Mouse (Mus musculus) liver, embryonic 13.5 days (tissue): Measurements from ENCODE around the gene Arrdc2. TPM values are rescaled to one million over a fixed set of nuclear protein-coding genes. Genes with fewer than 3 reads are reported as not detected.
"Not testable (repeated sequence)": the region's sequence is repeated elsewhere in the genome, so short reads cannot be mapped to it uniquely, and the experiment has no call there.

Source experiments
- ATAC-seq: fragments of 200-750 bp; cut with Nextera tagmentation; 2 replicates; pipeline ENCODE4 v1.8.0; 2017; ENCODE audit warnings: low read depth, mild to moderate bottlenecking, moderate number of reproducible peaks, moderate library complexity
- DNase-seq: peaks from one replicate; pipeline ENCODE4 v3.0.0; 2022
- H3K27ac ChIP-seq: fragments of 300-500 bp; sonication (generic); 2 replicates; pipeline ENCODE4 v1.5.1; 2015; ENCODE audit warnings: moderate library complexity, mild to moderate bottlenecking, inconsistent platforms
- H3K27me3 ChIP-seq: fragments of 300-500 bp; sonication (generic); 2 replicates; pipeline ENCODE4 v1.6.1; 2015; ENCODE audit warnings: mild to moderate bottlenecking, inconsistent platforms
- H3K36me3 ChIP-seq: fragments of 300-500 bp; sonication (generic); 2 replicates; pipeline ENCODE4 v1.6.1; 2015; ENCODE audit warnings: mild to moderate bottlenecking, inconsistent platforms
- H3K4me1 ChIP-seq: fragments of 300-500 bp; sonication (generic); replicated peaks from 2 replicates; pipeline ENCODE4 v1.6.1; 2015; ENCODE audit warnings: inconsistent platforms
- H3K4me2 ChIP-seq: fragments of 300-500 bp; sonication (generic); 2 replicates; pipeline ENCODE4 v1.6.1; 2015; ENCODE audit warnings: inconsistent platforms, mild to moderate bottlenecking, moderate library complexity
- H3K4me3 ChIP-seq: fragments of 300-500 bp; sonication (generic); replicated peaks from 2 replicates; pipeline ENCODE4 v1.5.1; 2015; ENCODE audit warnings: mild to moderate bottlenecking, inconsistent platforms
- H3K9ac ChIP-seq: fragments of 300-500 bp; sonication (generic); 2 replicates; pipeline ENCODE4 v1.6.1; 2015; ENCODE audit warnings: mild to moderate bottlenecking, inconsistent platforms
- H3K9me3 ChIP-seq: fragments of 300-500 bp; sonication (generic); replicated peaks from 2 replicates; pipeline ENCODE4 v1.6.1; 2016; ENCODE audit warnings: inconsistent platforms
- WGBS: fragments of 180-500 bp; shearing (Covaris S2); methylation state at CpG from one replicate; pipeline ENCODE4 v1.1.7; 2015; ENCODE audit not compliant: insufficient replicate concordance; 5-methylcytosine and 5-hydroxymethylcytosine counted together
- polyA plus RNA-seq: library from polyadenylated mRNA; unstranded; fragments of >200 nt; fragmentation: Nextera tagmentation; extraction: Ambion mirVana; gene quantifications from 2 replicates; pipeline ENCODE4 v1.2.1, GENCODE M21; 2015

Gene Arrdc2
- polyA plus RNA-seq, 1 experiment from 2014 or later, result 11.7 TPM

GRCm38 (mm10) chr8:70836666-70837065, 2.9 kb downstream of the Arrdc2 start:
- ATAC-seq, result no peak
- H3K36me3 ChIP-seq, result peaks cover 35% of the 10 kb centered on the region
- no peaks in the 10 kb centered on the region for H3K9me3 ChIP-seq
- H3K9ac ChIP-seq, result peak overlapping the region; percentile 95
- no peak for DNase-seq
- 86% methylated on average over 12 of the region's 12 CpGs for WGBS
- no peaks in the 10 kb centered on the region for H3K27me3 ChIP-seq
- H3K4me2 ChIP-seq, result peak overlapping the region; percentile 92
- peak overlapping the region; percentile 89 for H3K4me3 ChIP-seq
- H3K27ac ChIP-seq, result peak overlapping the region; percentile 99
- H3K4me1 ChIP-seq, result peaks cover 88% of the 10 kb centered on the region

- ATAC-seq, result no peak
- no peak for DNase-seq
- Histone ChIP-seq H3K36me3 (peaks cover 35% of the 10 kb centered on the region), H3K9ac (peak overlapping the region; percentile 95; the same call in 1 of the 2 replicates), H3K4me3 (no peak overlapping the region), H3K27me3 (no peaks in the 10 kb centered on the region), H3K4me1 (peaks cover 74% of the 10 kb centered on the region), H3K27ac (peak overlapping the region; percentile 99), H3K9me3 (no peaks in the 10 kb centered on the region), H3K4me2 (no peak overlapping the region)
- WGBS, result 86% methylated on average over 3 of the region's 3 CpGs
Measured at GRCm38 (mm10) chr8:70834071-70834470, 5.4 kb downstream of the Arrdc2 start.

- H3K9me3 ChIP-seq, result no peaks in the 10 kb centered on the region
- WGBS, result 62% methylated on average over 15 of the region's 15 CpGs
- ATAC-seq (no peak), DNase-seq (no peak)
- H3K36me3 ChIP-seq, result peaks cover 35% of the 10 kb centered on the region
- H3K27ac ChIP-seq, result peak overlapping the region; percentile 99
- H3K4me1 ChIP-seq, result peaks cover 70% of the 10 kb centered on the region
- 0 out of 2 replicates have a peak overlapping the region, but pooled peaks have one; percentile 6 for H3K4me2 ChIP-seq
- no peak overlapping the region for H3K4me3 ChIP-seq
- peak overlapping the region; percentile 36; the same call in 1 of the 2 replicates for H3K9ac ChIP-seq
- no peaks in the 10 kb centered on the region for H3K27me3 ChIP-seq
Measured at GRCm38 (mm10) chr8:70833520-70833919, 6.0 kb downstream of the Arrdc2 start.

- no peak for ATAC-seq
- H3K27ac ChIP-seq, result peak overlapping the region; percentile 99
- WGBS, result 37% methylated on average over 9 of the region's 9 CpGs
Measured at GRCm38 (mm10) chr8:70833018-70833482, 6.5 kb downstream of the Arrdc2 start.

GRCm38 (mm10) chr8:70832371-70832770, 7.1 kb downstream of the Arrdc2 start:
- H3K9me3 ChIP-seq, result no peaks in the 10 kb centered on the region
- H3K9ac ChIP-seq, result no peak overlapping the region
- peaks cover 34% of the 10 kb centered on the region for H3K36me3 ChIP-seq
- H3K27ac ChIP-seq, result peak overlapping the region; percentile 99; the same call in 1 of the 2 replicates
- H3K4me2 ChIP-seq, result no peak overlapping the region
- DNase-seq, result no peak
- peaks cover 58% of the 10 kb centered on the region for H3K4me1 ChIP-seq
- H3K27me3 ChIP-seq, result no peaks in the 10 kb centered on the region
- 81% methylated on average over 11 of the region's 11 CpGs for WGBS
- H3K4me3 ChIP-seq, result no peak overlapping the region
- no peak for ATAC-seq

More at GRCm38 (mm10) chr8:70833018-70833482, 6.5 kb downstream of the Arrdc2 start:
- H3K4me2 ChIP-seq, result 0 out of 2 replicates have a peak overlapping the region, but pooled peaks have one; percentile 6
- no peak for DNase-seq
- no peak overlapping the region for H3K4me3 ChIP-seq
- no peaks in the 10 kb centered on the region for H3K9me3 ChIP-seq
- peaks cover 35% of the 10 kb centered on the region for H3K36me3 ChIP-seq
- peak overlapping the region; percentile 36; the same call in 1 of the 2 replicates for H3K9ac ChIP-seq
- peaks cover 65% of the 10 kb centered on the region for H3K4me1 ChIP-seq
- H3K27me3 ChIP-seq, result no peaks in the 10 kb centered on the region

DNA sequence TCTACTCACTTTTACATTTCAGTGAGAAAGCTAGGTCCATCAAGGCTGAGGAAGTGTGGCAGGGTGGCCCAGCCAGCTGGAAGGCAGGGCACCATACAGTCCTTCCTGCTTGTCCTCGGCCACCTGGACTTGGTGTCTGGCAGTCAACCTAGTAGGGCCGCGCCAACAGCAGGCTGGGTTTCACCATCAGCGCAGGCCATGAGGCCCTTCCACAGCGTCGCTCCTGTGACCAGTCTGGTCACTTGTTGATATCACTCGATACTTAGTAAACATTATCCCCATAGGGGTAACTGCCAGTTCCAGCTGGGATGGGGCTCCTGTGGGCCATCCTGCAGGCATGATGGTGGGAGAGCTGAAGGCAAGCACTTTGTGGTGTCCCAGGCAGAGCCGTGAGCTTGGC, 8.0 kb downstream of the Arrdc2 start:
- Histone ChIP-seq H3K9ac (no peak overlapping the region), H3K4me1 (peaks cover 50% of the 10 kb centered on the region)
- 82% methylated on average over 8 of the region's 8 CpGs for WGBS

GRCm38 (mm10) chr8:70827796-70828195, 11.7 kb downstream of the Arrdc2 start:
- H3K27me3 ChIP-seq, result peaks cover 2% of the 10 kb centered on the region
- no peak overlapping the region for H3K27ac ChIP-seq
- no peak overlapping the region for H3K4me3 ChIP-seq
- DNase-seq (no peak), ATAC-seq (no peak)
- no peaks in the 10 kb centered on the region for H3K9me3 ChIP-seq
- H3K36me3 ChIP-seq, result no peaks in the 10 kb centered on the region
- no peak overlapping the region for H3K9ac ChIP-seq
- WGBS, result 85% methylated on average over 1 of the region's 1 CpGs
- no peak overlapping the region for H3K4me2 ChIP-seq
- H3K4me1 ChIP-seq, result peaks cover 13% of the 10 kb centered on the region

More for the DNA sequence above, 8.0 kb downstream of the Arrdc2 start:
- no peak overlapping the region for H3K27ac ChIP-seq
- H3K36me3 ChIP-seq, result peaks cover 26% of the 10 kb centered on the region
- H3K4me3 ChIP-seq, result no peak overlapping the region
- H3K4me2 ChIP-seq, result no peak overlapping the region
- ATAC-seq (no peak), DNase-seq (no peak)
- no peaks in the 10 kb centered on the region for H3K9me3 ChIP-seq
- H3K27me3 ChIP-seq, result no peaks in the 10 kb centered on the region

DNA sequence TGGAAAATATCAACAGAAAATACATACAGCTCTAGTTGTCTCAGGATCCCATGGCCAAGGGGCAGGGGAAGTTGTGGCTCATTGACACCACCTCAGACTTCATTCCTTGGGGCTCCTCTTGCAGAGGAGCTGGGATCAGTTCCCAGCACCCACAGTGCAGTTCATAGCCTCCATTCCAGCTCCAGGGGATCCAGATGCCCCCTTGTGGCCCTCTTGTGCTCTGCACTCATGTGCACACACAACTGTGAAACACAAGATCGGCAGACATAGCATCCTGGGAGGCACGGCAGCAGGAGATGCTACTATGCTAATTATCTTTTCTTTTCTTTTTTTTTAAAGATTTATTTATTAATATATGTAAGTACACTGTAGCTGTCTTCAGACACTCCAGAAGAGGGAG, 12.5 kb downstream of the Arrdc2 start:
- Histone ChIP-seq H3K4me1 (peaks cover 7% of the 10 kb centered on the region), H3K36me3 (no peaks in the 10 kb centered on the region), H3K27me3 (peaks cover 4% of the 10 kb centered on the region), H3K4me2 (no peak overlapping the region), H3K4me3 (no peak overlapping the region), H3K27ac (no peak overlapping the region), H3K9me3 (no peaks in the 10 kb centered on the region), H3K9ac (no peak overlapping the region)
- WGBS, result 91% methylated on average over 2 of the region's 2 CpGs
- ATAC-seq (no peak), DNase-seq (no peak)

DNA sequence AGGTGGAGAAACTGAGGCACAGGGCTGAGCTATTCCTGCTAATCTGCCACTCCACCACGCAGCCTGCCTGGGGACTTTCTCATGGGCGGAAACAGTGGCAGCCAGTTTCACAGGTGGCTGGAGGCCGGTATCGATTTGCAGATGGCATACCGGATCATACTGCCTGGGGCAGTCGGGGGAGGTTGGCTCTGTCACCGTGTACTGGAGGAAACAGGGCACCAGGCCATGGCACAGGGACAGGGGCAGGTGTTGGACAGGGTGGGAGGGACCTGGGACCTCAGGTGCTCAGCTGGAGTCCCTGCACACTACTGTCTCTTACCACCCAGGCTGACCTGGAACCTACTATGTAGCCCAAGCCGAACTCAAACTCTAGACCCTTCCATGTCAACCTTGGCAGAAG, 13.7 kb downstream of the Arrdc2 start:
- H3K9ac ChIP-seq, result no peak overlapping the region
- no peaks in the 10 kb centered on the region for H3K9me3 ChIP-seq
- H3K27me3 ChIP-seq, result peaks cover 10% of the 10 kb centered on the region
- DNase-seq, result no peak
- no peak for ATAC-seq
- H3K4me1 ChIP-seq, result peaks cover 15% of the 10 kb centered on the region
- WGBS, result 77% methylated on average over 8 of the region's 8 CpGs
- H3K36me3 ChIP-seq, result no peaks in the 10 kb centered on the region
- no peak overlapping the region for H3K4me2 ChIP-seq
- H3K27ac ChIP-seq, result no peak overlapping the region
- no peak overlapping the region for H3K4me3 ChIP-seq

DNA sequence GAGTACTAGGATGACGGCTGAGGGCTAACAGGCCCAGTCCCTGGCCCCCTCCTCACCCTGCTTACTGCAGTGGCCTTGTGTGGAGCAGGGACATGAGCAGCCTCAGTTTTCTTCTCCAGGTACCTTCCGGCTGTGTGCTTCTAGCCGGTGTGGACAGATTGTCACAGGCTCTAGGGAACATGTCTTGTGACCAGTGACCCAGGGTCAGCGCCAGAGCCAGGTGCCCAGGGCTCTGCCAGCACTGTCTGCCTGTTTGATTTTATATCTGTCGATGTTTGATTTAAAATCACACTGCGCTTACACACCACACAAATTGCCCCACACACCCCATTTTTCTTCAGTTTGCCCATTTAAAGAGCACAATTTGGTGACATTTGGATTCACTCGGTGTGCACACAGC, 15.7 kb downstream of the Arrdc2 start:
- no peak overlapping the region for H3K4me3 ChIP-seq
- 81% methylated on average over 7 of the region's 7 CpGs for WGBS
- H3K9ac ChIP-seq, result no peak overlapping the region
- H3K36me3 ChIP-seq, result no peaks in the 10 kb centered on the region
- DNase-seq (no peak), ATAC-seq (no peak)
- H3K27me3 ChIP-seq, result peaks cover 26% of the 10 kb centered on the region
- no peak overlapping the region for H3K27ac ChIP-seq
- no peak overlapping the region for H3K4me2 ChIP-seq
- no peaks in the 10 kb centered on the region for H3K9me3 ChIP-seq
- peaks cover 29% of the 10 kb centered on the region for H3K4me1 ChIP-seq

- Histone ChIP-seq H3K9ac (peak overlapping the region; percentile 29; the same call in 1 of the 2 replicates), H3K4me1 (peaks cover 29% of the 10 kb centered on the region), H3K27me3 (peaks cover 31% of the 10 kb centered on the region)
- ATAC-seq, H3K27ac ChIP-seq, H3K9me3 ChIP-seq, H3K4me2 ChIP-seq, H3K4me3 ChIP-seq, DNase-seq, H3K36me3 ChIP-seq: not testable (repeated sequence)
- WGBS, result 80% methylated on average over 3 of the region's 3 CpGs
Measured at GRCm38 (mm10) chr8:70822594-70822993, 16.9 kb downstream of the Arrdc2 start.

DNA sequence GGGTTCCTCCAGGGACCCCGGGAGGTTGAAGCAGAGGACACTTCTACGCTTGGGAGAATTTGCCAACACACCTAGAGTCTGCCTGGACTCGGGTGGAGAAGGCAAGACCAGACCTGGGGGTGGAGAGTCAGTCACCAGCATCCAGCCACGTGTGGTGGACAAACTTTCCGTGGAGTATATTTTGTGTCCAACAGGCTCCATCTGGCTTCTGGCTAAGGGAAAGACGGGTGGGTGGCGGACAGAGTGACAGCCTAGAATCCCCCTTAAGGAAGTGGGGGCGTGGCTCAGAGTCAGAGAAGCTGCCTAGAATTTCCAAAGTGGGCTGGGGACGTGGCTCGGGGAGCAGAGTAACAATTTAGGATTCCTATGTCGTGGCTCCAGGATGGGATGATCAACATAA, 17.5 kb downstream of the Arrdc2 start:
- WGBS, result 38% methylated on average over 11 of the region's 11 CpGs
- no peak overlapping the region for H3K4me3 ChIP-seq
- ATAC-seq, result no peak
- H3K4me2 ChIP-seq, result no peak overlapping the region; the same call in 1 of the 2 replicates
- H3K4me1 ChIP-seq, result peaks cover 33% of the 10 kb centered on the region
- H3K36me3 ChIP-seq, result no peaks in the 10 kb centered on the region
- H3K9ac ChIP-seq, result peak overlapping the region; percentile 49; the same call in 1 of the 2 replicates
- H3K9me3 ChIP-seq, result no peaks in the 10 kb centered on the region; the same call in 1 of the 2 replicates
- peak overlapping the region; percentile 58; the same call in 1 of the 2 replicates for H3K27ac ChIP-seq
- peaks cover 37% of the 10 kb centered on the region for H3K27me3 ChIP-seq
- no peak for DNase-seq
